Mouse (Mus musculus) hindbrain, embryonic 15.5 days (tissue): ENCODE measurements at regions not wholly inside any gene's neighbourhood (a gene's known extent, or its start where the extent isn't known, plus 50 kb on each side); places are given as distances from the start of the nearest gene placed in this dataset.
"Not testable (repeated sequence)": the region's sequence is repeated elsewhere in the genome, so short reads cannot be mapped to it uniquely, and the experiment has no call there.

Source experiments
- ATAC-seq: fragments of 200-750 bp; cut with Nextera tagmentation; 2 replicates; pipeline ENCODE4 v1.8.0; 2017; ENCODE audit warnings: low read depth, moderate number of reproducible peaks, moderate TSS enrichment; ENCODE audit not compliant: low FRiP score
- H3K27ac ChIP-seq: fragments of 300-500 bp; sonication (generic); replicated peaks from 2 replicates; pipeline ENCODE4 v1.5.1; 2015; ENCODE audit warnings: mild to moderate bottlenecking, inconsistent platforms
- H3K27me3 ChIP-seq: fragments of 300-500 bp; sonication (generic); 2 replicates; pipeline ENCODE4 v1.6.1; 2015; ENCODE audit warnings: control low read depth, inconsistent platforms
- H3K36me3 ChIP-seq: fragments of 300-500 bp; sonication (generic); 2 replicates; pipeline ENCODE4 v1.6.1; 2015; ENCODE audit warnings: control low read depth, inconsistent platforms
- H3K4me1 ChIP-seq: fragments of 300-500 bp; sonication (generic); replicated peaks from 2 replicates; pipeline ENCODE4 v1.6.1; 2015; ENCODE audit warnings: control low read depth, inconsistent platforms
- H3K4me2 ChIP-seq: fragments of 300-500 bp; sonication (generic); 2 replicates; pipeline ENCODE4 v1.6.1; 2015; ENCODE audit warnings: moderate library complexity, mild to moderate bottlenecking, inconsistent platforms
- H3K4me3 ChIP-seq: fragments of 300-500 bp; sonication (generic); 2 replicates; pipeline ENCODE4 v1.5.1; 2015; ENCODE audit warnings: mild to moderate bottlenecking, inconsistent platforms
- H3K9ac ChIP-seq: fragments of 300-500 bp; sonication (generic); 2 replicates; pipeline ENCODE4 v1.6.1; 2015; ENCODE audit warnings: inconsistent platforms
- H3K9me3 ChIP-seq: fragments of 300-500 bp; sonication (generic); 2 replicates; pipeline ENCODE4 v1.6.1; 2016; ENCODE audit warnings: control low read depth, inconsistent platforms
- WGBS: fragments of 180-500 bp; shearing (Covaris S2); methylation state at CpG from one replicate; pipeline ENCODE4 v1.1.7; 2015; 5-methylcytosine and 5-hydroxymethylcytosine counted together

DNA sequence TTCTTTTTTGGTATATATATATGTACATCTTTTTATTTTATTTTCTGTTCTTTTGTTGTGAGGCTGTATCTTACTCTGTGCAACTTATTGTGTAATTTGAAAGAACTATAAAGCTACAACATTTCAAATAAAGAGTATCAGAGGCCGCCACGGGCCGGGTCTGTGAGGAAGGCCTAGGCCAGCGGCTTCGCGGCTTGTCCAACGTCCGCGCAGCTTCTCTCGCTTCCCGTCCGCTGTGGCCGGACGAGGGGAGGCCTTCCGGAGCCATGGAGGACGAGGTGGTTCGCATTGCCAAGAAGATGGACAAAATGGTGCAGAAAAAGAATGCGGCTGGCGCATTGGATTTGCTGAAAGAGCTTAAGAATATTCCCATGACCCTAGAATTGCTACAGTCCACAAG is 167.4 kb downstream of the Kif21a start:
- not testable (repeated sequence) for H3K4me1 ChIP-seq, H3K4me3 ChIP-seq, H3K9me3 ChIP-seq, H3K27me3 ChIP-seq, H3K27ac ChIP-seq, H3K9ac ChIP-seq, ATAC-seq, H3K36me3 ChIP-seq, H3K4me2 ChIP-seq
- WGBS: 96% methylated on average over 19 of the region's 19 CpGs

DNA sequence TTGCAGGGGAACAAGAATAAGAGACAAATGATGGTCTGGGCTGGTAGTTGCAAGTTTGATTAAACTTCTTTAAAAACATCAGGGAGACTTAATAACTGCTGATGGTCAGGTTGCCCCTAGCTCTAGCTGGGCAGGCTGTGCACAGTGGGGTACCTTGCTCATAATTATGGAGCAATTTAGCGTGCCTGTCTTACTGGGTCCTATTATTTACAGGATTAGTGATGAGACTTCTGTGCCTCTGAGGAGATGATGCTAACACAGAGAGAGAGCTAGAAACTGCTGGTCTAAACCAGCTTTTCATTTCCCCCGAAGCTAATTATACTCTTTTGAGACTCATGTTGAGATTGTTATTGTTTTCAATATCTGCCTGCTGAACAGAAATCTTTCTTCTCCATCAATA is 180.3 kb downstream of the Kif21a start:
- no peaks in the 10 kb centered on the region for H3K27me3 ChIP-seq
- no peak overlapping the region for H3K4me3 ChIP-seq
- no peaks in the 10 kb centered on the region for H3K36me3 ChIP-seq
- 42% methylated on average over 2 of the region's 2 CpGs for WGBS
- no peak overlapping the region for H3K9ac ChIP-seq
- 0 out of 2 replicates have a peak, but pooled peaks cover 6% of the 10 kb centered on the region for H3K4me1 ChIP-seq
- no peak for ATAC-seq
- no peak overlapping the region for H3K4me2 ChIP-seq
- H3K27ac ChIP-seq: no peak overlapping the region
- H3K9me3 ChIP-seq: no peaks in the 10 kb centered on the region

DNA sequence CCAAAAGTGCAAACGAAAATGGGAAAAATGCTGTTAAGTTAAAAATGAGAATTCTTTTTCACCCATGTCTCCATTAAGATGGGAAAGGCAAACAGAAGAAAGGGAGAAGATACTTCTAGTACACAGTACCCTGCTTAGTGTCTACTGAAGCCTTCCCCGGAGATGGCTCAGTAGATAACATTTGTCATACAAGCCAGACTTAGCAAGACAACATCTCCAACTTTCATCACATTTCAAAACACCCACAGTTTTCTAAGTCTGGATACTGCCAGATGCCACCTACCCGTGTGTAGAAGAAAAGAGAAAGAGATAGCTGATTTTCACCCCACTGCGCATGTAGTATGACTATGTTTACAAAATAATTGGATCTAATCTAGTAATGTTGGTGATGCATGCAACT is 174.5 kb upstream of the Cpne8 start:
- not testable (repeated sequence) for H3K27ac ChIP-seq, H3K36me3 ChIP-seq, H3K4me2 ChIP-seq, H3K4me1 ChIP-seq, ATAC-seq, H3K9ac ChIP-seq, H3K27me3 ChIP-seq, H3K4me3 ChIP-seq, H3K9me3 ChIP-seq
- WGBS: 88% methylated on average over 1 of the region's 4 CpGs

DNA sequence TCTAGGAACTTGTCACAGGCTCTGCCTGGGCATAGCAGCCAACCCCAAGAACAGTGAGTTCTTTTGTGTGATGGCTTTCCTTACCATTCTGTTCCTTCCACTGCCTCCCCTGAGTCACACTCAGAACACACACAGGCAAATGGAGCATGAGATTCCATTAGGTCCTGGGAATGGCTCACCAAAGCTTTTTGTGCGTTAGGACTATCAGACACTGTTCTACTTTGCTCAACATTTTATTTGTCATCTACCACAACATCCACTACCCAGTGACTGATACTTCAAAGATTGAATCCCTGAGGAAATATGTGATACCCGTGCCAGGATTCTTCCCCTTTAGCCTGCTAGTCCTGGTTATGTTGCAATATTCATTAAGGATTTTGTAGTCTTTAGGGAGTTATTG is 172.8 kb upstream of the Cpne8 start:
- no peak overlapping the region for H3K9ac ChIP-seq
- 90% methylated on average over 2 of the region's 2 CpGs for WGBS
- no peak overlapping the region for H3K4me2 ChIP-seq
- H3K4me3 ChIP-seq: no peak overlapping the region
- no peaks in the 10 kb centered on the region for H3K27me3 ChIP-seq
- H3K9me3 ChIP-seq: no peaks in the 10 kb centered on the region
- H3K27ac ChIP-seq: no peak overlapping the region
- no peaks in the 10 kb centered on the region for H3K36me3 ChIP-seq
- no peak for ATAC-seq
- no peaks in the 10 kb centered on the region for H3K4me1 ChIP-seq

DNA sequence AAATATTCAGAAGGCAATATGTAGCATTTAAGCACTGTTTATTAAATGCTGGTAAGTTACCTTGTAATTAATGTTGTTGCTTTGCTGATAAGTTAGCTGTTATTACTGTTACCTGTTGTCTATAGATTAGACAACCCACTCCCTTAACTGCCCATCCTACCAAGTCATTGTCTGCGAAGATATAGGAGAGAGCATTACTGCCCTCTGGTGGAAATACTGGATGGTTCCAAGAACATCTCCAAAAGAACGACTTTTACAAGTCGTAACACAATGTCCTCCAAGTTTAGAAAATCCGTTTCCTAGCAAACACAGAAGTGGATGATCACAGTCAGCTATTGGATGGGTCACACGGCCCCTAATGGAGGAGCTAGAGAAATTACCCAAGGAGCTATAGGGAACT is 162.2 kb upstream of the Cpne8 start:
- no peaks in the 10 kb centered on the region for H3K9me3 ChIP-seq
- no peak overlapping the region for H3K27ac ChIP-seq
- H3K9ac ChIP-seq: no peak overlapping the region
- H3K4me1 ChIP-seq: no peaks in the 10 kb centered on the region
- no peak overlapping the region for H3K4me3 ChIP-seq
- WGBS: 22% methylated on average over 5 of the region's 5 CpGs
- 0 out of 2 replicates have a peak, but pooled peaks have one; percentile 34 for ATAC-seq
- no peaks in the 10 kb centered on the region for H3K36me3 ChIP-seq
- H3K4me2 ChIP-seq: no peak overlapping the region
- H3K27me3 ChIP-seq: no peaks in the 10 kb centered on the region

DNA sequence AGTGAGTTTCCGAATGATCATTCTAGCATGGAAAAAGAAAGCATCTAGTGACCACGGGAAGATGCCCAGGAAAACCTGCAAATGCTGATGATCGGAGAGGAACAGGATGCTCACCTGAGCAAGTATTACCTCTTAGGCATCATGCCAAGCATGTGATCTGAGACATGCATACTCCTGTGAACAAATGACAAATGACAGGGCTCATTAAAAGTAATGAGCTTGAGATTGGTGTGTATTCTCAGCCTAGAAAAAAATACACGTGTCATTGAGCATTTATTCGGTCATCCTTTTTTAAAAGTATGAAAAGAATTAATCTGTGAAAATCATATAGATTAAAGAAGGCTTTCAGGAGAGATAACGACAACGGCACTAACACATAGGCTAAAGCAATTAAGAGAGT is 156.4 kb upstream of the Cpne8 start:
- 68% methylated on average over 7 of the region's 7 CpGs for WGBS
- no peaks in the 10 kb centered on the region for H3K4me1 ChIP-seq
- ATAC-seq: no peak
- H3K4me3 ChIP-seq: no peak overlapping the region
- H3K9ac ChIP-seq: no peak overlapping the region
- no peaks in the 10 kb centered on the region for H3K9me3 ChIP-seq
- no peak overlapping the region for H3K4me2 ChIP-seq
- H3K36me3 ChIP-seq: no peaks in the 10 kb centered on the region
- no peak overlapping the region for H3K27ac ChIP-seq
- no peaks in the 10 kb centered on the region for H3K27me3 ChIP-seq

DNA sequence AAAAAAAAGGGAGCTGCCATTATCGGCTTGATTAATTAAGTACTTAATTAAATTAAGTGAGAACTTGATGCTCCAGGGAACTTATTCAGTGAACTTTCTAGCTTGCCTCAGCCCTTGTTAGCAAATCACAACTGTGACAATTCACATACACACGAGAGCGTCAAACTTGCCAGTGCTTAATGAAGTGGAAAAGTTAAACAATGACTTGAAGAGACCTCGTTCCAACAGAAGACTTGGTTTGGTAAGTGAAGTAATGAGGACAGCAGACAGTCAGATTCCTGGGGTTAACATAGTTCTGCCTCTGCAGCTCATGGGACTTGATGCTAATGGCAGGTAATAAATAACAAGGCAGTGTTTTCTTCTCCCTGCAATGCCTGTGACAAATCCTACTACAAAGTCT is 148.6 kb upstream of the Cpne8 start:
- Histone ChIP-seq H3K36me3 (no peaks in the 10 kb centered on the region), H3K27ac (no peak overlapping the region), H3K4me3 (no peak overlapping the region), H3K27me3 (no peaks in the 10 kb centered on the region), H3K4me1 (no peaks in the 10 kb centered on the region), H3K4me2 (no peak overlapping the region), H3K9me3 (no peaks in the 10 kb centered on the region), H3K9ac (no peak overlapping the region)
- 8% methylated on average over 4 of the region's 4 CpGs for WGBS
- no peak for ATAC-seq

DNA sequence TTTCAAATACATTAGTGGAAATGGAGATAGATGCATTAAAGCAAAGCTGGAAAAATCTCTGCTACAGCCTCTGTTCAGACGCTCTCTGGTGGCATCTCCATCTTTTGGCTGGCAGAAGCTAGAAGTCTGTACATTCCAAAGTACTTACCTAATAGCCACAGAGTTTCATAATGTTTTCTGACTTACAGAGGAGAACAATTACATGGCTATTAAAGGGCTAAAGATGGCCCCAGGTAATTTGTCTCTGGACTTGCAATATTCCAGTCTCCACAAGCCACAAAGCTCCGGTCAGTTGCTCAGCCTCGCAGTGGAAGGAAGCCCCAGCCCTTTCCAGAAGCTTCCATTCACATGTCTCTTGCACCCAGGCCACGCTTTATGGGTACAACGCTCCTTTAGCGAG is 143.1 kb upstream of the Cpne8 start:
- Histone ChIP-seq H3K9me3 (no peaks in the 10 kb centered on the region), H3K4me1 (peaks cover 10% of the 10 kb centered on the region; the same call in 1 of the 2 replicates), H3K4me3 (no peak overlapping the region), H3K9ac (no peak overlapping the region), H3K27ac (no peak overlapping the region), H3K4me2 (no peak overlapping the region), H3K36me3 (no peaks in the 10 kb centered on the region), H3K27me3 (no peaks in the 10 kb centered on the region)
- WGBS: 90% methylated on average over 6 of the region's 6 CpGs
- no peak for ATAC-seq

DNA sequence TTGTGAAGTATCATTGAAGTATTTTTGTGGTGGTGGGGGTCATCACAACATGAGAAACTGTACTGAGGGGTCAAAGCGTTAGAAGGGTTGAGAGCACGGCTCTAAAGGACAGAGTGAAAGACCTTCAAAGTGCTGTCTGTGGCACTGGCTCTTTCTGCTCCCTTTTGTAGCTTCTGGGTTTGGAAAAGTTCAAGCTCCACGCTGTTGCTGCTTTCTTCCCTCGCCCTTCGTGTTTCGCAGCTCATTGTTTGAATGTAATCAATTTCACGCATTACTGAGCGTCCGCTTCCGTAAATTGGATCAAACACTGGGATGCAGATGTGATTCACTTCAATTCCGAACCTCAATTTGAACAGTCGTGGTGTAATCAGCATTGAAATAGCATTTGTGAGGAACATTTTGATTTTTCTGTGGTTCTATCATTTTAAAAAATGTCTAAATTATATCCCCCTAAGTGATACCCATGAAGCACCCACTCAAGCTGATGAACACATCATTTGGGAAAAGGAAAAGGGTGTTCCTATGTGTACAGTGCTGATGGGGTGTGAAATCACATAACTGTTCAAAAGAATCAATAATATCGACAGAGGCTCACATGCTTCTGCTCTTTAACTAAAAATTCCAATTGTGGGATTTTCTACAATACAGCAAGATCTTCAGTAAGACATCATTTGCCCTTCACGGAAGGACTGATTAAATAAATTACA is 140.9 kb upstream of the Cpne8 start:
- H3K27me3 ChIP-seq: no peaks in the 10 kb centered on the region
- peaks cover 10% of the 10 kb centered on the region; the same call in 1 of the 2 replicates for H3K4me1 ChIP-seq
- no peaks in the 10 kb centered on the region for H3K36me3 ChIP-seq
- 14% methylated on average over 14 of the region's 14 CpGs for WGBS
- H3K9me3 ChIP-seq: no peaks in the 10 kb centered on the region
- 0 out of 2 replicates have a peak overlapping the region, but pooled peaks have one; percentile 3 for H3K27ac ChIP-seq
- peak overlapping the region; percentile 9; the same call in 1 of the 2 replicates for H3K4me2 ChIP-seq
- no peak overlapping the region for H3K4me3 ChIP-seq
- no peak overlapping the region for H3K9ac ChIP-seq
- ATAC-seq: no peak

DNA sequence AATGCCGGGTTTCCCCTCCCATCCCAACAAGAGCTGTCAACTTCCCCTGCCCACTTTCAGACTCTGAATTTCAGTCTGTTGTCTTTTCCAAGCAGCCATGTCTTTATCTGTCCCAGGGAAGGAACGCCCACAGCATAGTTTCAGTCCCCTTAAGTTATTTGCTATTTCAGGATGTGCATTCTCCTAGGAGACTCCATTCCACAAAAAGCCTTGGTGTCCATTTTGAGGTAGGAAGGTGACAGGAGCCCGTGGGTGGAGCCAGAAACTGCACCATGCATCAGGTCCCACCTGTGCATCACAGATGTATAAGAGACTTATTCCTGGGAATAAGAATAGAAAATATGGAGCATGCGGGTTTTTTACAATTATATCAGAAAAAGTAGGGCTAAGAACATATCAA is 138.9 kb upstream of the Cpne8 start:
- no peak overlapping the region for H3K27ac ChIP-seq
- WGBS: 73% methylated on average over 4 of the region's 4 CpGs

DNA sequence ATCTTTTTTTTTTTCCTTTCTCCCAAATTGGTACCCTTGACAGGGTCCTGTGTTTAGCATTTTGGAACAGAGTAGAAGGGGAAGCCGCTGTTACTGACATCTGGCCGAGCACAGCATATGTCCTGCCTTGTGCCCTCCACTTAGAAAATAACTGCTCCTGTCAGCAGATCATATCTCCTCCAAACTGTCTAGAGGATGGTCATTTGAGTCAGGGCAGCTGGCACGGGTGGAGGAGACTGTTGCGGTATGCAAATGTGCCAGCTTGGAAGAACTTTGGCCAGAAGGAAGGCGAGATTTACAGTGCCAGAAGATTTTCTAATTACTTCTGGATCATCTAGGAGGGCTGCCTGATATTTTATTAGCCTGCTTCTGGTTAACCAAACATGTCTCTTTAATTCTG is 134.7 kb upstream of the Cpne8 start:
- Histone ChIP-seq H3K9ac (no peak overlapping the region), H3K4me2 (no peak overlapping the region), H3K4me1 (no peaks in the 10 kb centered on the region), H3K27ac (no peak overlapping the region), H3K9me3 (no peaks in the 10 kb centered on the region), H3K4me3 (no peak overlapping the region), H3K27me3 (no peaks in the 10 kb centered on the region), H3K36me3 (no peaks in the 10 kb centered on the region)
- ATAC-seq: 0 out of 2 replicates have a peak, but pooled peaks have one; percentile 66
- 65% methylated on average over 5 of the region's 5 CpGs for WGBS

More for the DNA sequence above, 138.9 kb upstream of the Cpne8 start:
- no peak overlapping the region for H3K9ac ChIP-seq
- H3K4me3 ChIP-seq: no peak overlapping the region
- H3K4me1 ChIP-seq: peaks cover 10% of the 10 kb centered on the region; the same call in 1 of the 2 replicates
- H3K9me3 ChIP-seq: no peaks in the 10 kb centered on the region
- no peaks in the 10 kb centered on the region for H3K27me3 ChIP-seq
- no peaks in the 10 kb centered on the region for H3K36me3 ChIP-seq
- no peak overlapping the region for H3K4me2 ChIP-seq
- no peak for ATAC-seq

DNA sequence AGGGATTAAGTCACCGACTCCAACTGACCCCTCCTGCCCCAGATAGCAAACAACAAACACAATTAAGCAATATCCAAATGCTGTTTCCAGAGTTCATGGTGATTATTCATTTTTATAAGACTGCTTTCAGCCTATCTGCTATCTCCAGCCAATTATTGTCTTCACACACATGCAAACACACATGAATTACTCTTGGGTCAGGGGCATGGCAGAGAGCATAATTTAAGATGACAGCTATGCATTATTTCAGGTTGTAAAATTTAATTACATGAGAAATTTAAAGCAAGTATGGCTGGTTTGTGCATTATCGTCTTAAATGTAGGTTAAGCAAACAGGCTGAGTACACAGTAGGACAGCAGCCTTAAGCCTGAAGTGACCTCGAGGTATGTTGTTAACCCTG is 131.1 kb upstream of the Cpne8 start:
- no peaks in the 10 kb centered on the region for H3K36me3 ChIP-seq
- ATAC-seq: no peak
- no peaks in the 10 kb centered on the region for H3K4me1 ChIP-seq
- WGBS: 72% methylated on average over 3 of the region's 3 CpGs
- H3K4me2 ChIP-seq: no peak overlapping the region
- no peak overlapping the region for H3K27ac ChIP-seq
- H3K4me3 ChIP-seq: no peak overlapping the region
- no peaks in the 10 kb centered on the region for H3K9me3 ChIP-seq
- H3K9ac ChIP-seq: no peak overlapping the region
- no peaks in the 10 kb centered on the region for H3K27me3 ChIP-seq

DNA sequence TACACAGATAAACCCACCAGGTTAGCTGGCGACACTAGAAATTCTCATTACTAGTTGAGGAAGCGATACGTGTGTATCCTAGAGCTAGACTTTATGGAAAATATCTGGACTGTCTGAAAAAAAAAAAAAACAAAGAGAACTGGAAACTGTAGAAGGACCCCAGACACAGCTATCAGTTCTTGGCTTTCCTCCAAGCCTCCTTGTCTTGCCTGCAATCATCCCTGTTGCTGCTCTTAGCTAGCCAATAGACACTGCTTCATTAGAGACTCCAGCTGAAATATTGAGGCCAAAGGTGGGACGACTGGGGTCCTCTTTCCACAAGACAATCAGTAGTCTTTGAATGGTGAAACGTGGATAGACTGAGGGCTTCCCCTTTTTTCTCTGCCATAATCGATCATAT is 129.0 kb upstream of the Cpne8 start:
- no peaks in the 10 kb centered on the region for H3K36me3 ChIP-seq
- H3K4me1 ChIP-seq: no peaks in the 10 kb centered on the region
- no peak overlapping the region for H3K9ac ChIP-seq
- no peaks in the 10 kb centered on the region for H3K9me3 ChIP-seq
- ATAC-seq: no peak
- no peak overlapping the region for H3K4me3 ChIP-seq
- H3K27ac ChIP-seq: no peak overlapping the region
- no peaks in the 10 kb centered on the region for H3K27me3 ChIP-seq
- H3K4me2 ChIP-seq: no peak overlapping the region
- WGBS: 68% methylated on average over 6 of the region's 6 CpGs
